Mouse (Mus musculus) lung, adult 2 months (tissue): Measurements from ENCODE around the gene Mecom.

Experiments used
- CTCF ChIP-seq: fragments of 200-500 bp; IDR thresholded peaks from 2 replicates; pipeline ENCODE4 v1.5.1; 2011; ENCODE audit warnings: mild to moderate bottlenecking, low read length, control low read depth; ENCODE audit not compliant: insufficient read depth
- POLR2A ChIP-seq: fragments of 200-500 bp; IDR thresholded peaks from 2 replicates; pipeline ENCODE4 v1.6.1; 2011; ENCODE audit warnings: low read depth, mild to moderate bottlenecking, control low read depth, low read length, borderline replicate concordance; ENCODE audit errors: extremely low read depth

DNA sequence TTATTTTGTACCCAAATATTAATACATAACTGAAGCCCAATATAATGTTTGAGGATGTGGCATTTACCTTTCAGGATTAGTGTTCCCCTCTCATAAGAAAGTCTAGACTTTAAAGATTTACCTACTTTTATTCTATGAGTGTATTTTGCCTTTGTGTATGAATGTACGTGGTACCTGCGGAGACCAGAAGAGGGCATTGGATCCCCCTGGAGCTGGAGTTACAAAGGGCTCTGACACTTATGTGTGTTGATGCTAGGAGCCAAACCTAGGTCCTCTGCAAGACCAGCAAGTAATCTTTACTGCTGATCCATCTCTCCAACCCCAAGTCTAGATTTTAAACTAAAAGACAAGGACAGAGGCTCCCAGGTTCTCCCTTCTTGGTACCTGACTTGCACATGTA, 86.0 kb downstream of the Mecom start:
- TF ChIP-seq CTCF = no peak
- TF ChIP-seq POLR2A = no peak
